Mouse (Mus musculus) embryonic facial prominence, embryonic 13.5 days (tissue): Measurements from ENCODE around the gene Vps45. TPM values are rescaled to one million over a fixed set of nuclear protein-coding genes. Genes with fewer than 3 reads are reported as not detected.
A peak's percentile ranks its signal among the peaks of the same experiment; 100 is the strongest.

ENCODE experiments used
- ATAC-seq: fragments of 200-750 bp; cut with Nextera tagmentation; 2 replicates; pipeline ENCODE4 v1.8.0; 2017; ENCODE audit warnings: low read depth; ENCODE audit not compliant: insufficient number of reproducible peaks, insufficient read depth, low FRiP score, low TSS enrichment
- H3K27ac ChIP-seq: fragments of 300-500 bp; sonication (generic); 2 replicates; pipeline ENCODE4 v1.5.1; 2015; ENCODE audit warnings: moderate library complexity, mild to moderate bottlenecking, inconsistent platforms
- H3K27me3 ChIP-seq: fragments of 300-500 bp; sonication (generic); 2 replicates; pipeline ENCODE4 v1.6.1; 2015; ENCODE audit warnings: mild to moderate bottlenecking, inconsistent platforms
- H3K36me3 ChIP-seq: fragments of 300-500 bp; sonication (generic); 2 replicates; pipeline ENCODE4 v1.6.1; 2015; ENCODE audit warnings: mild to moderate bottlenecking, inconsistent platforms
- H3K4me1 ChIP-seq: fragments of 300-500 bp; sonication (generic); 2 replicates; pipeline ENCODE4 v1.6.1; 2015; ENCODE audit warnings: inconsistent platforms
- H3K4me2 ChIP-seq: fragments of 300-500 bp; sonication (generic); 2 replicates; pipeline ENCODE4 v1.6.1; 2015; ENCODE audit warnings: moderate library complexity, mild to moderate bottlenecking, inconsistent platforms
- H3K4me3 ChIP-seq: fragments of 300-500 bp; sonication (generic); 2 replicates; pipeline ENCODE4 v1.5.1; 2015; ENCODE audit warnings: mild to moderate bottlenecking, inconsistent platforms
- H3K9ac ChIP-seq: fragments of 300-500 bp; sonication (generic); 2 replicates; pipeline ENCODE4 v1.6.1; 2015; ENCODE audit warnings: mild to moderate bottlenecking, inconsistent platforms
- H3K9me3 ChIP-seq: fragments of 300-500 bp; sonication (generic); 2 replicates; pipeline ENCODE4 v1.6.1; 2016; ENCODE audit warnings: inconsistent platforms
- WGBS: fragments of 180-500 bp; shearing (Covaris S2); methylation state at CpG from one replicate; pipeline ENCODE4 v1.1.7; 2015; ENCODE audit warnings: mixed read lengths; 5-methylcytosine and 5-hydroxymethylcytosine counted together
- polyA plus RNA-seq: library from polyadenylated mRNA; unstranded; fragments of >200 nt; fragmentation: Nextera tagmentation; extraction: Ambion mirVana; gene quantifications from 2 replicates; pipeline ENCODE4 v1.2.1, GENCODE M21; 2015

Vps45 gene
- polyA plus RNA-seq, 1 experiment from 2014 or later = 41.1 TPM

- no peaks in the 10 kb centered on the region for H3K9me3 ChIP-seq
- peaks cover 13% of the 10 kb centered on the region; the same call in 1 of the 2 replicates for H3K36me3 ChIP-seq
- H3K27me3 ChIP-seq = no peaks in the 10 kb centered on the region
- H3K4me3 ChIP-seq = no peak overlapping the region
- H3K4me2 ChIP-seq = no peak overlapping the region
- no peak for ATAC-seq
- no peaks in the 10 kb centered on the region for H3K4me1 ChIP-seq
- H3K27ac ChIP-seq = no peak overlapping the region
- 80% methylated on average over 4 of the region's 4 CpGs for WGBS
- H3K9ac ChIP-seq = no peak overlapping the region
Measured at GRCm38 (mm10) chr3:96033046-96033445, 25.2 kb downstream of the Vps45 start.

GRCm38 (mm10) chr3:96032652-96033017 is 25.6 kb downstream of the Vps45 start:
- H3K27ac ChIP-seq = no peak overlapping the region
- H3K36me3 ChIP-seq = peaks cover 13% of the 10 kb centered on the region; the same call in 1 of the 2 replicates
- no peaks in the 10 kb centered on the region for H3K4me1 ChIP-seq
- no peaks in the 10 kb centered on the region for H3K9me3 ChIP-seq
- H3K27me3 ChIP-seq = no peaks in the 10 kb centered on the region
- no peak overlapping the region for H3K9ac ChIP-seq
- WGBS = 90% methylated on average over 6 of the region's 6 CpGs
- no peak overlapping the region for H3K4me2 ChIP-seq
- H3K4me3 ChIP-seq = no peak overlapping the region
- no peak for ATAC-seq

GRCm38 (mm10) chr3:96031991-96032651 is 26.1 kb downstream of the Vps45 start:
- Histone ChIP-seq H3K9ac (no peak overlapping the region), H3K27ac (no peak overlapping the region)
- 75% methylated on average over 6 of the region's 6 CpGs for WGBS

GRCm38 (mm10) chr3:96029766-96030165 is 28.5 kb downstream of the Vps45 start:
- Histone ChIP-seq H3K36me3 (peaks cover 13% of the 10 kb centered on the region; the same call in 1 of the 2 replicates), H3K4me1 (no peaks in the 10 kb centered on the region), H3K4me2 (no peak overlapping the region), H3K9ac (no peak overlapping the region), H3K27ac (no peak overlapping the region), H3K27me3 (no peaks in the 10 kb centered on the region), H3K9me3 (no peaks in the 10 kb centered on the region), H3K4me3 (no peak overlapping the region)
- 93% methylated on average over 11 of the region's 11 CpGs for WGBS
- no peak for ATAC-seq

More at GRCm38 (mm10) chr3:96031991-96032651, 26.1 kb downstream of the Vps45 start:
- Histone ChIP-seq H3K4me3 (no peak overlapping the region), H3K36me3 (peaks cover 13% of the 10 kb centered on the region; the same call in 1 of the 2 replicates), H3K9me3 (no peaks in the 10 kb centered on the region), H3K4me2 (no peak overlapping the region), H3K4me1 (no peaks in the 10 kb centered on the region), H3K27me3 (no peaks in the 10 kb centered on the region)
- ATAC-seq = no peak

GRCm38 (mm10) chr3:96029336-96029735 is 28.9 kb downstream of the Vps45 start:
- Histone ChIP-seq H3K36me3 (peaks cover 14% of the 10 kb centered on the region; the same call in 1 of the 2 replicates), H3K27ac (no peak overlapping the region), H3K27me3 (no peaks in the 10 kb centered on the region), H3K9me3 (no peaks in the 10 kb centered on the region), H3K4me3 (no peak overlapping the region), H3K9ac (no peak overlapping the region), H3K4me2 (no peak overlapping the region), H3K4me1 (no peaks in the 10 kb centered on the region)
- no peak for ATAC-seq
- 87% methylated on average over 3 of the region's 3 CpGs for WGBS

- Histone ChIP-seq H3K27me3 (no peaks in the 10 kb centered on the region), H3K4me3 (no peak overlapping the region), H3K27ac (no peak overlapping the region), H3K4me1 (no peaks in the 10 kb centered on the region), H3K36me3 (peaks cover 11% of the 10 kb centered on the region; the same call in 1 of the 2 replicates), H3K9ac (no peak overlapping the region), H3K9me3 (no peaks in the 10 kb centered on the region), H3K4me2 (no peak overlapping the region)
- no peak for ATAC-seq
- WGBS = 68% methylated on average over 1 of the region's 1 CpGs
Measured at GRCm38 (mm10) chr3:96027875-96028274, 30.4 kb downstream of the Vps45 start.

GRCm38 (mm10) chr3:96027145-96027544 is 31.1 kb downstream of the Vps45 start:
- Histone ChIP-seq H3K9me3 (no peaks in the 10 kb centered on the region), H3K27me3 (no peaks in the 10 kb centered on the region), H3K27ac (no peak overlapping the region), H3K4me2 (no peak overlapping the region), H3K9ac (no peak overlapping the region), H3K4me3 (no peak overlapping the region), H3K36me3 (peaks cover 11% of the 10 kb centered on the region; the same call in 1 of the 2 replicates), H3K4me1 (no peaks in the 10 kb centered on the region)
- no peak for ATAC-seq
- WGBS = 84% methylated on average over 1 of the region's 1 CpGs

GRCm38 (mm10) chr3:96021421-96022128 is 36.7 kb downstream of the Vps45 start:
- Histone ChIP-seq H3K36me3 (peaks cover 12% of the 10 kb centered on the region; the same call in 1 of the 2 replicates), H3K4me1 (no peaks in the 10 kb centered on the region), H3K9ac (no peak overlapping the region), H3K4me2 (no peak overlapping the region), H3K4me3 (no peak overlapping the region), H3K27me3 (no peaks in the 10 kb centered on the region), H3K27ac (no peak overlapping the region), H3K9me3 (no peaks in the 10 kb centered on the region)
- ATAC-seq = no peak
- 73% methylated on average over 5 of the region's 5 CpGs for WGBS

GRCm38 (mm10) chr3:96020735-96021134 is 37.5 kb downstream of the Vps45 start:
- Histone ChIP-seq H3K4me2 (no peak overlapping the region), H3K27me3 (no peaks in the 10 kb centered on the region), H3K4me3 (no peak overlapping the region), H3K36me3 (peaks cover 12% of the 10 kb centered on the region; the same call in 1 of the 2 replicates), H3K4me1 (no peaks in the 10 kb centered on the region), H3K9ac (no peak overlapping the region), H3K27ac (no peak overlapping the region), H3K9me3 (no peaks in the 10 kb centered on the region)
- ATAC-seq = no peak
- WGBS = 86% methylated on average over 1 of the region's 1 CpGs

GRCm38 (mm10) chr3:96017461-96017860 is 40.8 kb downstream of the Vps45 start:
- no peak overlapping the region for H3K4me3 ChIP-seq
- no peak overlapping the region for H3K9ac ChIP-seq
- no peaks in the 10 kb centered on the region for H3K9me3 ChIP-seq
- ATAC-seq = no peak
- WGBS = 76% methylated on average over 5 of the region's 5 CpGs
- H3K4me1 ChIP-seq = no peaks in the 10 kb centered on the region
- H3K27ac ChIP-seq = no peak overlapping the region
- no peaks in the 10 kb centered on the region for H3K27me3 ChIP-seq
- H3K4me2 ChIP-seq = no peak overlapping the region
- H3K36me3 ChIP-seq = peaks cover 8% of the 10 kb centered on the region; the same call in 1 of the 2 replicates

- no peak overlapping the region for H3K4me2 ChIP-seq
- no peak overlapping the region for H3K27ac ChIP-seq
- ATAC-seq = 0 out of 2 replicates have a peak, but pooled peaks have one; percentile 3
- peaks cover 8% of the 10 kb centered on the region; the same call in 1 of the 2 replicates for H3K36me3 ChIP-seq
- H3K9me3 ChIP-seq = no peaks in the 10 kb centered on the region
- WGBS = 93% methylated on average over 2 of the region's 2 CpGs
- no peak overlapping the region for H3K4me3 ChIP-seq
- no peaks in the 10 kb centered on the region for H3K27me3 ChIP-seq
- H3K4me1 ChIP-seq = no peaks in the 10 kb centered on the region
- H3K9ac ChIP-seq = no peak overlapping the region
Measured at GRCm38 (mm10) chr3:96016257-96016889, 41.9 kb downstream of the Vps45 start.
